Mouse (Mus musculus) small intestine, adult 2 months (tissue): ENCODE measurements around the gene Cisd3.
A peak's percentile ranks its signal among the peaks of the same experiment; 100 is the strongest.

Source experiments
- CTCF ChIP-seq: fragments of 200-500 bp; IDR thresholded peaks from 2 replicates; pipeline ENCODE4 v1.5.1; 2012; ENCODE audit warnings: low read depth, mild to moderate bottlenecking, control low read depth, inconsistent platforms, low read length, moderate library complexity, mixed read lengths; ENCODE audit not compliant: insufficient replicate concordance, insufficient read length; ENCODE audit errors: extremely low read depth
- POLR2A ChIP-seq: fragments of 200-500 bp; IDR thresholded peaks from 2 replicates; pipeline ENCODE4 v1.6.1; 2012; ENCODE audit warnings: low read depth, mild to moderate bottlenecking, control low read depth, inconsistent platforms, low read length, moderate library complexity

- TF ChIP-seq CTCF (peak; percentile 86; the same call in 1 of the 2 replicates), POLR2A (no peak)
These were observed 40.8 kb upstream of the Cisd3 start for GRCm38 (mm10) chr11:97644834-97645233.
